Mouse (Mus musculus) bone marrow macrophage, adult 2 months (primary cell): ENCODE results near the gene Arfgef2.

Source experiments
- CTCF ChIP-seq: IDR thresholded peaks from 2 replicates; pipeline ENCODE4 v1.5.1; 2012; ENCODE audit warnings: low read depth, mild to moderate bottlenecking, low read length, moderate library complexity
- POLR2A ChIP-seq: IDR thresholded peaks from 2 replicates; pipeline ENCODE4 v1.6.1; 2012; ENCODE audit warnings: mild to moderate bottlenecking, low read depth, low read length, borderline replicate concordance

GRCm38 (mm10) chr2:166852270-166852669, 46.9 kb downstream of the Arfgef2 start:
- peak; percentile 69; the same call in 1 of the 2 replicates for TF ChIP-seq CTCF
- TF ChIP-seq POLR2A: no peak
